Mouse (Mus musculus): ENCODE measurements around the gene Tmem183a.

Tmem183a gene

DNA sequence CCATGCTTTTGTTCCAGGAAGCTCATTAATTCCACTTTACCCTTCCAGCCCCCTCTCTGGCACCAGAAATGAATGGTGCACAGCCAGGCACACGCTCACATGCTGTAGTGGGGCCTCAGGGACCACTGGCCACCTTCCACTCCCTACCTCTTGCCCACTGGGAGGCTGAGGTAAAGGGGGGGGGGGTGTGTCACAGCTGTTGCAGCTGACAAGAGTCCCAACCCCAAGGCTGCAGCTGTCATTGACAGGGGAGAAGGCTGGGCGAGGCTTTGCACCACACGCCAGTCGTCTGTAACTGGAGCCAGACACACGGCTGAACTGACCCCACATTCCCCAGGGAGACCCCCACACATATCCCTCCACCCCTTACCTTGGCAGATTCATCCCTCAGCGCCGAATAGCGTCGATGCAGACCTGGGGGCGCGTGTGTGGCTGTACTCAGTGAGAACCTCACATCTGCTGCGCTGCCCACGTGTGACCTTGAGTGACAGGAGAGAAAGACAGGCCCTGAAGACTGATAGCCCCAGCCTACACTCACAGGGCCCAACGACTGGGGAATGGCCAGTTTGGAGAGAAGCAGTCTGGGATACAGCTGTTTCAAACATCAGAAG lies 41.0 kb downstream of the Tmem183a start:
- no peak for DNase-seq (ENCODE audit: low spot score in 2 of 2)

DNA sequence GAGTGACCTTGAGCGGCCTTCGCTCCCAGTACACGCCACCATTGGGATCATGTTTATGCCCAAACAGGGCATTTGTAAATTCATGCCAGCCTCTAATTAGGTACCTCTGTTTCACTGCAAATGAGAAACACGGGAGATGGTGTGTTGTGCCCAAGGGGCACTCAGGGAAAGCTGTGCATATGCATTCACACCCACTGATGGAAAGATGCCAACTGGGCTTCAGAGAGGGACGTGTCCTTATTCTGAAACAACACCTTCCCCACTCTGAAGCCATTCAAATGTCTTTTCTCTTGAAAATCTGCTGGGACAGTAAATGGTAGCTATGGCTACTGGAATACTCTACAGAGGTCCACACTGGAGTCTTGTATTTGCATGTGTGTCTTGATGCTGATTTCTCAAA lies 43.5 kb downstream of the Tmem183a start:
- no peak for DNase-seq (ENCODE audit: low spot score in 2 of 2)

DNA sequence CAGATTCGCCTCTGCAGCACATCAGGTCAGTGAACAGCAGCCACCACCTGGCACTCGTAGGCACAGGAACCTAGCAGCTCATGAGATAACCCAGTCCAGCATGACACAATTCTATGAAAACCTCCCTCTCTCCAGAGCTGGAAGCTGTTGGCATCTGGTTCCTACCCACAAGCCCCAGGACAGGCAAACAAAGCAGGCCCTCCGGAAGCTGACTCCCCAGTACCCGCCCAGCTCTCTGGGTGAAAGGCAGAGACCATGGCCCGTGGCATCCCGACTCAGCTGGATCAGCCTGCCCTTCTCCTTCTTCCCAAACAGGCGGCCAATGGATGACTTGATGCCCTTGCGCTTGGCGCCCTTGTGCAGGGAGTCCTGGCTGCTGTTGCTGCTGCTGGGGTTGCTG lies 45.4 kb downstream of the Tmem183a start:
- DNase-seq (ENCODE audit: low spot score in 2 of 2): no peak

DNA sequence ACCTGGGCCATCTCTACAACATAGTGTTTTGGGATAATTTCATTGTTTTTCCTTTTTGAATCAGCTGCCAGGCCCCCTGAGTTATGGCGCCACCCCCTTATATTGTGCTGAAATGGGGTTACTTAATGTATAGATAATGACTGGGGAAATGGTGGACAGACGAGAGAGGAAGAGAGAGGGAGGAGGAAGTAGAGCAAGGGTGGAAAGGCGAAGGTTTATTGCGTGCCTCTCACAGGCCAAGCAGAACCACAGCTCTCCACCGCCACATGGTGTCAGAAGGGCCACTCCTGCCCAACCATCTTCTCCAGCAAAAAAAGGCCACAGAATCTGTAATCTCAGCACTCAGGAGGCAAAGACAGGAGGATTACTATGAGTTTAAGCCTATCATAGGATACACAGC lies 46.6 kb downstream of the Tmem183a start:
- no peak for DNase-seq (ENCODE audit: low spot score in 2 of 2)

DNA sequence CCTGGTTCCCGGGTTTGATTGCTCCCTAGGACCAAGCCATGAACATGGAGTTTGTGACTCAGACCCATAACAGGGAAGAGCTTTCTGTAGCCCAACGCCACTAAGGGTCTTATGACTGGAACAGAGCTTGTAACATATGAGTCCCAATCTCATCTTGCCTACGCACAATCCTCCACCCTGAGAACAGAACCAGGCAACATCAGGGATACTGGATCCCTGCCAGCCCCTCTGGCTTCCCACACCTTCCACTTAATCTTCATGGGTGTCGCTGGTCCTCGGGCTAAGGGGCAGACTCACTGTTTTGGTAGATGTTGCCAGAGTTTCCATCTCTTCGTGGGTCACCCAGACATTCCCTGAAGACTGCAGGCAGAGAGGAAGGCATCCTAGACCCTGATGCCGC lies 50.0 kb downstream of the Tmem183a start:
- no peak for DNase-seq (ENCODE audit: low spot score in 2 of 2)

DNA sequence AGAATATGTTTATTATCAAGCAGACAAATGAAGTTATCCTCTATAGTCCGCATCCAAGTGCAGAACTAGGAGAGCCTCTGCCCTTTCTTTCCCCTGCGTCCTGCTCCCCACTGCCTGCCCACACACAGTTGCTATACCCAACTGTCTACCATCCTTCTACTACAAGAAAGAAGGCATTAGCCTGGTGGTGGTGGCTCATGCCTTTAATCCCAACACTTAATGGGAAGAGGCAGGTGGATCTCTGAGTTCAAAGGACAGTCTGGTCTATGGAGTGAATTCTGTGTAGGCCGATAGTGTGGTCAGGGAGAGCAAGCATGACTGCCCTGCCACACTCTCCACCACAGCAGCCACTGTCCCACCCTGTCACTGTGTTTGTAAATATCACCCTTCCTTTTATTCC lies 51.0 kb downstream of the Tmem183a start:
- no peak for DNase-seq (ENCODE audit: low spot score in 2 of 2)

DNA sequence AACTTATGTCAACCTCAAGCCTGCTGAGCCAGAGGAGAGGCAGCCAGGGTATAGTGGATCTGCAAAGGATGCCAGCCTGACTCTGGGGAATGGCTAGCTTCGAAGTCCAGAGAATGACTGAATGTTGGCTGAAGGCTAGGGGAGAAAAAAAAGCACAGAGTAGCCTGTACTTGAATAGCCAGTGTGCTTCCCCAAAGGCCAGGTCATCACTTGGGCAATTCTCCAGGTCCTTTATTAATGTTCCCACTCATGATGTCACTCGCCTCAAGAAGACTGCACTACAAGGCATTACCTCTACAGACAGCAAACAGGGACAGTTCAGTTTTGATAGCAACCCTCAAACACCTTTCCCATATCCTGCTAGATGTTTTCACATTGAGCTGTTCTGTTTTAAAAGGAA lies 51.5 kb downstream of the Tmem183a start:
- no peak for DNase-seq (ENCODE audit: low spot score in 2 of 2)

DNA sequence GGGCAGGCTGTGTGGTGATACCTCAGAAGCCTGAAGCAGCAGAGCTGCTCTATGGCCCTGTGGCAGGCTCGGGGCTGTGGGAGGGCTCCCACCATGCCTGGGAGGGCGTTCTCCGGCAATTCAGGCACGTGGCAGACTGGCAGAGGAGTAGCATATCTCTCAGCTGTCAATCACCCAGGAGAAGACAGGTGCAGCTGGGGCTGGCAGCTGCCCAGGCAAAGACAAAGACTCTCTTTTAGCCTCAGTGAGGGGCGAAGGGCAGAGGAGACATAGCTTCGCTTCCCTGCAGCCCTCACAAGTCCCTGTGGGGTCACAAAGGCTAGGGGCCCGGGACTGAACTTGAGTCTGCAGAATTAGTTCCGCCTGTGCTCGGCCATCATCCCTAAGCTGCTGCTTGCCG lies 54.4 kb downstream of the Tmem183a start:
- no peak for DNase-seq (ENCODE audit: low spot score in 2 of 2)

DNA sequence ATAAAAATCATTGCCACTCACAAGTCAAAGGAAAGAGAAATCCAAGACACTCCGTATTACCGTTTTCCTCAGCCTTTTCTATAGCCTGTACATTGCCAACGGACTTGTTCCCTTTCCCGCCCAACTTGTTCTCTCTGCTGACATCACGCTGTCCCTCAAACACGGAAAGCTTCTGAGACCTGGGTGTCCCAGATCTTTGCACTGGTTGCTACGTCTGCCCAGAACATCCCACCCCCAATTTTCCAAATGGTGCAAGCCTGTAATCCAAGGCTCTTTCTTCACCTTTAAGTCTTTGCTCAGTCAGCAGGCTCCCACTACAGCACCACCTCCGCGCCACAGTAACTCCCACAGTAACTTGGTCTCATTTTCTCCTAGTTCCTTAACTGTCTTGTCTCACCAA lies 56.8 kb downstream of the Tmem183a start:
- no peak for DNase-seq (ENCODE audit: low spot score in 2 of 2)

DNA sequence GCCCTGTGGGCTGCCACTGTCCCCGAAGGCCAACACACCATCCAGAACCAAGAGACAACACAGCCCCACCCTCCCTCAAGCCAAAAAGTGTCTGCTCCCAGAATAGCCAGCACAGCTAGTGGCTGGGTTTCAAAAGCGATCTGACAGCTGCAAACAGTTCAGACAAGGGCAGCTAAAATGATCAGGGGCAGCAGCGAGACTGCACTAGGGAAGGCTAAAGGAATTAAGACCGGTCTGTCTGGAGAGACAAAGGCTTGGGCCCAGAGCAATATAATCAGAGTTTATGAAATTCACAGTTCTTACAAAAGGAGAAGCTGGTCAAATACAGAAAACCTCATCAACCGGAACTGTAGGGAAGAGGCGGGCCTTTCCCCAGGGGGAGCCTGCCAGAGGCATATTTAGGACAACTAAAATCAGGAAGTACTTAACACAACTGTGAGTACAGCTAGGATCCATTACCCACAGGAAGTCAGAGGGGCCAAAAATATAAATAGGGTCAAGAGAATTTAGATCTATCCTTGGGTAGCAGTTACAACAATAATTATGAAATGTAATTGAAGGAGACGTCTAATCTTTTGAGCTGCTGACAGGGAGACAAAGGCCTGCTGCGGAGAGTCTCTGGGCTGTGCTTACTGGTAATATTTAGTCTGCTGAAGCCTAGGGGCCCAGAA lies 59.1 kb downstream of the Tmem183a start:
- no peak for DNase-seq (ENCODE audit: low spot score in 2 of 2)

DNA sequence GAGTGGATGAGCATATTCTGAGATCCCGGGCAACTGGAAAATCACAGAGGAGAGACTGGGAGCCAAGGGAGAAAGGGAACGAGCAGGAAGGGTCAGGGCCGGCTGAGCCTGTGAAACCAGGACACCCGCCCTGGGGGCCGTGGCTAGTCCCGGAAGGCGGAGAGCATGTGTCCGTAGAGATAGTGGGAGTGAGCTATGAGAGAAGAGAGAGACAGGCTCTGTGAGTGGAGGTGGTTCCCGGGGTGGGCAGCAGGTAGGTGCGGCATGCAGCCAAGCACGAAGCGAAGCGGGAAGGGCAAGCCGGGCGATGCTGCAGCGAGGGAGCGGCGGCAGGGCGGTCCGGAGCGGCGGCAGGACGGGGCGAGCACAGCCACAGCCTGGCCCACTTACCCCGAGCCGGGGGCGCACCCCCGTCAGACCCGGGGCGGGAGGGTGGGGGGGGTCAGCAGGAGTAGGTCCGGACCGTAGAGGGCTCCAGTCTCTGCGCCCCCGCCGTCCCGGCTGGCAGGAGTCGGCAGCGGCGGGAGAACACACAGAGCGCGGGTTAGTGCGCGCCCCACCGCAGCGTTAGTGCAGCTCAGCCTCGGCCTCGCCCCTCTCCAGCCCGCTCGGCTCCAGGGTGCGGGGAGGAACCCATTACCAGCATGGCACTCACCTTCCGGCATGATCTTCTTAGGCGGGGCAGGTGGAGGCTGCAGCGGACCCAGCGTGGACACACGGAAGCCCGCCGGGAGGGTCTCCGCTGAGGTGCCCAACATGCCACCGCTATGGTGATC lies 63.0 kb downstream of the Tmem183a start:
- no peak for DNase-seq (ENCODE audit: low spot score in 2 of 2)

DNA sequence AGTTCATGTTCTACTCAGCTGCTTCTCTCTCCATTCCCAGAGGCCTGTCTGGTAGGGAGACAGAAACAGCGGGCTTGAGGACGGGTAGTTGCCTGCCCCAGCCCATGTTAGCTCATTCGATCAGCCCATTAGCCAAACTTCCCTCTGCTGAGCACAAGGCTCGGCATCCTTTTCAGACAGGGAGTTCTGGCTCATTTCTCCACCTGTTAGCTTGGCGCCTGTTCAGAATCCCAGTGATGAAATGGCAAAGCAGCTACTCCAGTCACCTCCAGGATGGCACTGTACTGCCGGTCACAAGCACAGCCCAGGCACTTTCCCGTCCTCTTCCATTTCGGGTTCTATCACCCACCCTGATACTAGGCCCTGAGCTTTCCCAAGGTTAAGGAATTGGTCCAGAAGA lies 64.5 kb downstream of the Tmem183a start:
- no peak for DNase-seq (ENCODE audit: low spot score in 2 of 2)

Data from spleen, postnatal 14 days (tissue).